Mouse (Mus musculus): Measurements from ENCODE around the gene Gm35315. TPM values are rescaled to one million over a fixed set of nuclear protein-coding genes. Genes with fewer than 3 reads are reported as not detected.
A peak's percentile ranks its signal among the peaks of the same experiment; 100 is the strongest.

Gm35315 gene
- 1.5 and 1.6 TPM in 2 replicates for polyA plus RNA-seq (2014; fragmentation: Nextera tagmentation; extraction: Ambion mirVana)

DNA sequence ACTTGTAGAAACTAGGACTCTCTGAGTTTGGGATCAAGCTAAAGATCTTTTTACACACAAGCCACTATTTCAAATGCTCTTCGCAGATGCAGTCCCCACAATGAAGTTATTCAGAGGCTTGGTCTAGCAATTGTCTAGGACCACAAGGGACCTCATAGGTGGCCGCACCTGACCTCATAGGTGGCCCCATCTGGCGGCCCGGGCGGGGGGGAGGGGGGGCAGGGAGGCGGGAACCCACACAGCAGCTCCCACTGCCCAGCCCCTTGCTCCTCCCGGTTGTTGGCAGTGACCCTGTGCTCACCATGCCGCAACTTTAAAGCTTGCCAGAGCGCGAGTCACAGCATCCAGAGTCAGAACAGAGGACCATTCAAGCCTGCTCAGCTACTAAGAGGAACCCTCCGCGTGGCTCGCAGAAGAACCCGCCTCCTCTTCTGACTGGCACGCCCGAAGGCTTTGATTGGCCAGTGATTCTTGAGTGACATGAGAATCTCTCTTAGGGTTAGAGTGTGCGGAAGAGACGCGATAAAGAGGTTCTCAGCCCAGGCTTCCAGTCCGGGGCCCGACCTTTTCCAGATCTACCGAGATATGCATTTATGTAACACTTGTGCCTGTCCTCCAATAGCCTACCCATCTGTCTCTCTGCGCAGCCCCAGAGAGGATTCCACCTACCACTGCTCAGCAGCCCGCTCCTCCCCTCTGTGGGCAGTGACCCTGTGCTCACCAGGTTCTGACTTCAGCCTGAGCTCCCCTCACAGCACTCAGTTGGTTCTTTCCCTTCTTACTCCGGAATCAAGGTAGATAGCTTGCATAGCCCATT, at the start of gene Gm35315:
Gene Gm35315 (minus strand): TSS at position 391 of the 817 bp plus-strand sequence.
- peak within 1 kb of the TSS; percentile 32; the same call in 1 of the 2 replicates for H3K27ac ChIP-seq (ENCODE audit: low read depth, low read length)

GRCm38 (mm10) chr5:110143007-110143406, 48.8 kb upstream of the Gm35315 start:
- Histone ChIP-seq H3K4me3 (ENCODE audit: low read length) (no peak overlapping the region), H3K4me2 (replicated peaks; ENCODE audit: low read depth, low read length) (no peak overlapping the region), H3K9ac (ENCODE audit: low read depth, low read length) (no peak overlapping the region), H3K27me3 (ENCODE audit: control insufficient read depth, insufficient read depth, low read length) (no peaks in the 10 kb centered on the region), H3K27ac (ENCODE audit: low read depth, low read length) (no peak overlapping the region), H3K36me3 (ENCODE audit: control insufficient read depth, insufficient read depth, low read length) (peaks cover 50% of the 10 kb centered on the region), H3K9me3 (ENCODE audit: control insufficient read depth, low read length) (no peaks in the 10 kb centered on the region), H3K4me1 (ENCODE audit: control insufficient read depth, insufficient read depth, low read length) (no peaks in the 10 kb centered on the region)
- 88% methylated on average over 5 of the region's 5 CpGs for WGBS
- ATAC-seq (ENCODE audit: low FRiP score, low TSS enrichment): no peak

More for the DNA sequence above, at the start of gene Gm35315:
- peak within 1 kb of the TSS; percentile 68 for H3K9ac ChIP-seq (ENCODE audit: low read depth, low read length)
- H3K4me1 ChIP-seq (ENCODE audit: control insufficient read depth, insufficient read depth, low read length): no peaks in the 10 kb centered on the region
- peak; percentile 98 for ATAC-seq (ENCODE audit: low FRiP score, low TSS enrichment)
- H3K27me3 ChIP-seq (ENCODE audit: control insufficient read depth, insufficient read depth, low read length): no peaks in the 10 kb centered on the region
- no peaks in the 10 kb centered on the region for H3K9me3 ChIP-seq (ENCODE audit: control insufficient read depth, low read length)
- H3K4me2 ChIP-seq (replicated peaks; ENCODE audit: low read depth, low read length): peak within 1 kb of the TSS; percentile 65
- no peaks in the 10 kb centered on the region for H3K36me3 ChIP-seq (ENCODE audit: control insufficient read depth, insufficient read depth, low read length)
- 1% methylated on average over 25 of the region's 25 CpGs for WGBS
- peak within 1 kb of the TSS; percentile 44 for H3K4me3 ChIP-seq (ENCODE audit: low read length)

GRCm38 (mm10) chr5:110142309-110142708, 48.1 kb upstream of the Gm35315 start:
- Histone ChIP-seq H3K4me1 (ENCODE audit: control insufficient read depth, insufficient read depth, low read length) (no peaks in the 10 kb centered on the region), H3K4me3 (ENCODE audit: low read length) (no peak overlapping the region), H3K9me3 (ENCODE audit: control insufficient read depth, low read length) (no peaks in the 10 kb centered on the region), H3K9ac (ENCODE audit: low read depth, low read length) (no peak overlapping the region), H3K27ac (ENCODE audit: low read depth, low read length) (no peak overlapping the region), H3K4me2 (replicated peaks; ENCODE audit: low read depth, low read length) (no peak overlapping the region), H3K27me3 (ENCODE audit: control insufficient read depth, insufficient read depth, low read length) (no peaks in the 10 kb centered on the region), H3K36me3 (ENCODE audit: control insufficient read depth, insufficient read depth, low read length) (peaks cover 45% of the 10 kb centered on the region)
- no peak for ATAC-seq (ENCODE audit: low FRiP score, low TSS enrichment)
- 94% methylated on average over 2 of the region's 2 CpGs for WGBS

- H3K36me3 ChIP-seq (ENCODE audit: control insufficient read depth, insufficient read depth, low read length): peaks cover 28% of the 10 kb centered on the region
- no peaks in the 10 kb centered on the region for H3K9me3 ChIP-seq (ENCODE audit: control insufficient read depth, low read length)
- no peak overlapping the region for H3K9ac ChIP-seq (ENCODE audit: low read depth, low read length)
- 94% methylated on average over 7 of the region's 7 CpGs for WGBS
- H3K4me2 ChIP-seq (replicated peaks; ENCODE audit: low read depth, low read length): no peak overlapping the region
- no peak overlapping the region for H3K27ac ChIP-seq (ENCODE audit: low read depth, low read length)
- no peak overlapping the region for H3K4me3 ChIP-seq (ENCODE audit: low read length)
- H3K4me1 ChIP-seq (ENCODE audit: control insufficient read depth, insufficient read depth, low read length): no peaks in the 10 kb centered on the region
- no peak for ATAC-seq (ENCODE audit: low FRiP score, low TSS enrichment)
- H3K27me3 ChIP-seq (ENCODE audit: control insufficient read depth, insufficient read depth, low read length): no peaks in the 10 kb centered on the region
Measured at GRCm38 (mm10) chr5:110140424-110140823, 46.2 kb upstream of the Gm35315 start.

GRCm38 (mm10) chr5:110139325-110139724, 45.1 kb upstream of the Gm35315 start:
- H3K27me3 ChIP-seq (ENCODE audit: control insufficient read depth, insufficient read depth, low read length): no peaks in the 10 kb centered on the region
- H3K4me3 ChIP-seq (ENCODE audit: low read length): no peak overlapping the region
- H3K9ac ChIP-seq (ENCODE audit: low read depth, low read length): no peak overlapping the region
- H3K27ac ChIP-seq (ENCODE audit: low read depth, low read length): no peak overlapping the region
- H3K4me2 ChIP-seq (replicated peaks; ENCODE audit: low read depth, low read length): no peak overlapping the region
- H3K9me3 ChIP-seq (ENCODE audit: control insufficient read depth, low read length): peaks cover 4% of the 10 kb centered on the region; the same call in 1 of the 2 replicates
- no peaks in the 10 kb centered on the region for H3K4me1 ChIP-seq (ENCODE audit: control insufficient read depth, insufficient read depth, low read length)
- WGBS: 97% methylated on average over 3 of the region's 3 CpGs
- H3K36me3 ChIP-seq (ENCODE audit: control insufficient read depth, insufficient read depth, low read length): peaks cover 18% of the 10 kb centered on the region
- ATAC-seq (ENCODE audit: low FRiP score, low TSS enrichment): no peak

DNA sequence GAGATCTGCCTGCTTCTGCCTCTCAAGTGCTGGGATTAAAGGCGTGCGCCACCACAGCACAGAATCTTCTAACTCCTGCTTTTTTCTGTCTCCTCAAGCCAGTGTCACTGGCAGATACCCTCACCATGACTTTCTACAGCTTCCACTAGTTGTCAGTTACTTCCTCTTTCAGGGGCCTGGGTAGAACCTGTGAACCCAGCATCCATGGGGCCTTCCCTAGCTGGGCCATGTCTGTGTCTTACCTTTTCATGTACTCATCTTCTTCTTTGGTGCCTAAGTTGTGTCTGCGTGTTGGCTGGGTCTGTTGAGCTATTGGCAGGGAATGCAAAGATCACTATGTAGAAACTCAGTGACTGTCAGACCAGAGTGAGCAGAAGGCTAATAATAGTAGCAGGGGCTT, 43.6 kb upstream of the Gm35315 start:
- Histone ChIP-seq H3K9me3 (ENCODE audit: control insufficient read depth, low read length) (peaks cover 8% of the 10 kb centered on the region; the same call in 1 of the 2 replicates), H3K4me2 (replicated peaks; ENCODE audit: low read depth, low read length) (no peak overlapping the region), H3K36me3 (ENCODE audit: control insufficient read depth, insufficient read depth, low read length) (peaks cover 8% of the 10 kb centered on the region), H3K9ac (ENCODE audit: low read depth, low read length) (no peak overlapping the region), H3K4me3 (ENCODE audit: low read length) (no peak overlapping the region), H3K27ac (ENCODE audit: low read depth, low read length) (no peak overlapping the region), H3K27me3 (ENCODE audit: control insufficient read depth, insufficient read depth, low read length) (no peaks in the 10 kb centered on the region), H3K4me1 (ENCODE audit: control insufficient read depth, insufficient read depth, low read length) (no peaks in the 10 kb centered on the region)
- no peak for ATAC-seq (ENCODE audit: low FRiP score, low TSS enrichment)
- WGBS: 96% methylated on average over 3 of the region's 3 CpGs

GRCm38 (mm10) chr5:110136087-110136464, 41.9 kb upstream of the Gm35315 start:
- Histone ChIP-seq H3K4me1 (ENCODE audit: control insufficient read depth, insufficient read depth, low read length) (no peaks in the 10 kb centered on the region), H3K9ac (ENCODE audit: low read depth, low read length) (peak overlapping the region; percentile 73), H3K4me2 (replicated peaks; ENCODE audit: low read depth, low read length) (peak overlapping the region; percentile 69), H3K36me3 (ENCODE audit: control insufficient read depth, insufficient read depth, low read length) (peaks cover 5% of the 10 kb centered on the region; the same call in 1 of the 2 replicates), H3K9me3 (ENCODE audit: control insufficient read depth, low read length) (peaks cover 8% of the 10 kb centered on the region; the same call in 1 of the 2 replicates), H3K27me3 (ENCODE audit: control insufficient read depth, insufficient read depth, low read length) (no peaks in the 10 kb centered on the region), H3K4me3 (ENCODE audit: low read length) (peak overlapping the region; percentile 75), H3K27ac (ENCODE audit: low read depth, low read length) (no peak overlapping the region)
- ATAC-seq (ENCODE audit: low FRiP score, low TSS enrichment): peak; percentile 53
- 6% methylated on average over 18 of the region's 18 CpGs for WGBS

DNA sequence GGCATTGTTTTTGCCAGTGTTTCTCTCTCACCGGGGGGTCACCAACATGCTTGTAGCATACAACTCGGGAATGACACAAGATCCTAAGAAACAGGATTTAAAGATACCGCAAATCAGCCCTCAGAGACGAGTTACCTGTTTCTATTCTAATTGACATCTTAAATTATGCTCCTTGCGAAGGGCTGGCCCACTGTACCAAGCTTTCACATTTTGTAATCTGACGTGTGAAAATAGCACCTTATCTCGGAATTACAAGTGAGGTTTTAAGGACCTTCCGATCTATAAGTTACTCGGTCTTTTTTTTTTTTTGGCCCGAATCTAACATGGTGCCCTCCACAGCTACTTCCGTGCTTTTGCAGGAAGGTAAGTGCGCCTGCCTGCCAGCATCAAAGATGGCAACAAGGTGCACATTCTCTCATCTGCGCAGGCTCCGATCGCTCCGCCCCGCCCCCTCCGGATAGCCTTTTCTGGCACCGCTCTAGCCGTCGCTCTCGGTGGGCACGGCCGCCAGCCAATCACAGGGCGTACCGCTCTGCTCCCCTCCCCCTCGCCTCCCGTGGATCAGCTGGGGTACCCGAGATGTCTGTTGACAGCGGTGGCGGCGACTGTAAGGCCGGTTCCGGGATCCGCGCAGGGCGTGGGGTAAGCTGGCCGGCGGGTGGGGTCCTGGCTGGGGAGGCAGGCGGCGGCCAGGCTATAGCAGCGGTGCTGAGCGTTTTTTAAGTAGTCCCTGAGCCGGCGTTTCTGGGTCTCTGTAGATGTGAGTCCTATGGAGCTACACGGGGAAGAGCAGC, 41.3 kb upstream of the Gm35315 start, which contains the start of gene Chfr:
Gene Chfr (plus strand): TSS at position 550 of the 794 bp plus-strand sequence.
- peaks cover 5% of the 10 kb centered on the region; the same call in 1 of the 2 replicates for H3K36me3 ChIP-seq (ENCODE audit: control insufficient read depth, insufficient read depth, low read length)
- peak within 1 kb of the TSS; percentile 69 for H3K4me2 ChIP-seq (replicated peaks; ENCODE audit: low read depth, low read length)
- H3K27me3 ChIP-seq (ENCODE audit: control insufficient read depth, insufficient read depth, low read length): no peaks in the 10 kb centered on the region
- peaks cover 8% of the 10 kb centered on the region; the same call in 1 of the 2 replicates for H3K9me3 ChIP-seq (ENCODE audit: control insufficient read depth, low read length)
- 5% methylated on average over 46 of the region's 46 CpGs for WGBS
- H3K4me1 ChIP-seq (ENCODE audit: control insufficient read depth, insufficient read depth, low read length): no peaks in the 10 kb centered on the region
- peak within 1 kb of the TSS; percentile 75 for H3K4me3 ChIP-seq (ENCODE audit: low read length)
- H3K9ac ChIP-seq (ENCODE audit: low read depth, low read length): peak within 1 kb of the TSS; percentile 73
- ATAC-seq (ENCODE audit: low FRiP score, low TSS enrichment): peak; percentile 100
- no peak within 1 kb of the TSS for H3K27ac ChIP-seq (ENCODE audit: low read depth, low read length)
